Mouse (Mus musculus) cerebellum, adult 8-10 months (tissue): ENCODE measurements around the gene Myh11.
"Not testable (repeated sequence)": the region's sequence is repeated elsewhere in the genome, so short reads cannot be mapped to it uniquely, and the experiment has no call there.

Experiments
- DNase-seq: peaks from one replicate; pipeline ENCODE4 v3.0.0; 2022

The Myh11 gene

GRCm38 (mm10) chr16:14160941-14161340, 130.2 kb downstream of the Myh11 start:
- DNase-seq = no peak

DNA sequence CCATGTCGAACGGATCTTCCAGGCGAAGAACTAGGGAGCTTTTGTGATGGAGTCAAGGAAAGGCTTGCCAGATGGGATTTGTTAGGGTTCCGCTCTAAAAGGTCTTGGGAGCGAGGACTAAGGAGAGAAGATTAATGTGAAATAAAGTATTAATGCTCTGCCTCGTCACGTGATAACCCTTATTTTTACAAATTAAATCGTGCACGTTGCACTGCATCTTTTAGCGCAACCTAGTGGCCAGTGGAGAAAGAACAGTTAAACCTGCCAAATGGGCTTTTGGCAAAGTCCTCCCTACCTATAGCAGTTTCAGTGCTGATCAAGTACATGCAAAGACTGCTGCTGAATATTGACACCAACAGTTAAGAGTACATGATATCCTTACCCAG, 131.4 kb downstream of the Myh11 start:
- peak; percentile 86 for DNase-seq

- DNase-seq = peak; percentile 99
These were observed 132.0 kb downstream of the Myh11 start for GRCm38 (mm10) chr16:14158936-14159745.

DNA sequence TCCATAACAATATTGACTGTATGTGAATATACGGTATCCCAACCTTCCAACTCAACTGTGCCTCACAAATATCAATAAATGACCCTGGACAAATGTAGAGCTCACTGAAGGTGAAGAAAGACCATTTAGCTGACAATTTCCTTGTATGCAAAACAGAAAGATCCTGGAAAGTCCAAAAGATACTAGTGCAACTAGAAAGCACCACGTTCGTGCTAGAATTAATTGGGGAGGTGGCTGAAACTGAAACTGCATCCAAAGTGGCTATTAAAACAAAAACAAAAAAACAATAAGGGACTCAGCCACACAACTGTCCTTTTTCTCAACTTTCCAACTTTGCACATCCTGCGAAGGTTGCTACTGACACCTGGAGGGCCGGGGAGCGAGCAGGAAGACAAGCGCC, 132.6 kb downstream of the Myh11 start:
- DNase-seq = no peak

DNA sequence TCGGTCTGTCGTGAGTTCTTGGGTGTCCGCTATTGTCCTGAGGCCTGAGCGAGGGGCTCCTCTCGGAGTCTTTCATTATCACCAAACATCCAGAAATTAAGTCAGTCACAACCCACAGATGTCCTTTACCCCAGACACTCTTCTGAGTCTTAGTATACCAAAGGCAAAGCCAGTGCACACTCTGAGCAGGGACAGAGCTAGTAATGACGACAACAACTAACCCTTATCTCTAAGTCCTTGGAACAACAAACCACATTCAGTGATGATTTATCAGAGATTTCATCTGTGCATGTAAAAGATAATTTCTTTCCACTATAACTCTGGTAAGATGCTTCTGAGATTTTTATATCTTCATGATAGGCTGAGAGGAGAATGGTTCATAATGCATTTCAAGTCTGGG, 134.9 kb downstream of the Myh11 start:
- DNase-seq = no peak

GRCm38 (mm10) chr16:14155638-14156037, 135.5 kb downstream of the Myh11 start:
- not testable (repeated sequence) for DNase-seq

DNA sequence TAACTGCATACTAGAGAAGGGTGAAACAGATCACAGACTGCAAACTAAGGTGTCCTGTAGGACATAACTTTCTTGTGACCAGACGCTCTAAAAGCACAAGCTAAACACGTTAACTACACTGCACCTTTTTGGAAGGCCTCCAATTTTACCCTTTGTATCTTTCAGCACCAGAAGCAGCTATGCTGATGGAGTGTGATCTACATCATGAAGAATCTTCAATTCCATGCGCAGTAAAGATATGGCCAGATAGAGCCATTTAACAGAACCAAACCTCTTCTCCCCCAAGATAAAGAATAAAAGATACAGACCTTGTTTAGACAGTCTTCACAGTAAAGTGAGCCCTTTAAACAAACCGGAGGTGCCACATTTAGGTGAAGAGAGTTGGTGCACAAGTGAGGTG, 139.5 kb downstream of the Myh11 start:
- DNase-seq = no peak

DNA sequence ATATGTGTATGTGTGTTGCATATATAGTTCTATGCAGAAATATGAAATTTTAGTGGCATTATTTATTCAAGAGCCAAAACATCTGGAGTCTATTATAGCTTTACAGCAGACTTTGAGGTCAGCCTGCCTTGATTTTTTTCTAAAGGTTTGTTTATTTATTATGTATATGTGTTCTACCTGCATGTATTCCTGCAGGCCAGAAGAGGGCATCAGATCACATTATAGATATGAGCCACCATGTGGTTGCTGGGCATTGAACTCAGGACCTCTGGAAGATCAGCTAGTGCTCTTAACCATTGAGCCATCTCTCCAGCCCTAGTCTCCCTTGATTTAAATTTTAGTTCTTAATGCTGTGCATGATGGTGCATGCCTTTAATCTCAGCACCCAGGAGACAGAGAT, 143.5 kb downstream of the Myh11 start:
- DNase-seq = no peak
